In the genomic region with DNA sequence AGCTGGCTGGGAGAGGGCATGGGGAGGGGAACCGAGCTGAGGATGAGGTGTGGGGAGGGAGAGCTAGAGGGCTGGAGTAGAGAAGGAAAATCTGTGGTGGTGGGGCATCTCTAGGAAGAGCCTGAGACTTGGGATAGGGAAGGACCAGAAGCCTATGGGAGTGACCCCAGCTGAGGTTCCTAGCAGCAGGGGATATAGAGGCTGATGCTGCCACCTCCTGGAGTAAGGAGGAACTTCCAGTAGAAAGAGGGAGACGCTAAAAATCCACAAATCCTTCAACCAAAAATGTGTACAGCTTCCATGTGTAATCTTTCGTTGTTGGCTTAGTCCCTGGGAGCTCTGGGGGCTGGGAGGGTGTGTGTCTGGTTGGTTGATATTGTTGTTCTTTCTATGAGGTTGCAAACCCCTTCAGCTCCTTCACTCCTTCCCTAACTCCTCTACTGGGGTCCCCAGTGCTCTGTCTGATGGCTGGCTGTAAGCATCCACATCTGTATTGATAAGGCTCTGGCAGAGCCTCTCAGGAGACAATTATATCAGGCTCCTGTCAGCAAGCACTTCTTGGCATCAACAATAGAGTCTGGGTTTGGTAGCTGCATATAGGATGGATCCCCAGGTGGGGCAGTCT, we compare ENCODE assay signal across 8 mouse cellular contexts. TPM values are rescaled to one million over a fixed set of nuclear protein-coding genes. Genes with fewer than 3 reads are reported as not detected.
DNase-seq lines count a peak whose midpoint lies in the region; ATAC-seq lines count a peak whose summit lies in the region.

No protein-coding gene starts in this region.

- ATAC-seq in activated CD4-positive, CD25-positive, alpha-beta regulatory T cell, adult 4 months = no peak

- DNase-seq in Muller cell, postnatal 12 days (ENCODE audit: inconsistent ontology term) = peak; percentile 31
- peak; percentile 5 for DNase-seq in cerebellum, adult 9-10 months
- peak; percentile 45 to 51 for DNase-seq in frontal cortex, postnatal 25 days (ENCODE audit: low spot score in 2 of 2)
- peak; percentile 5 for DNase-seq in hindlimb bud, embryonic 11.5 days (ENCODE audit: extremely low spot score, low read depth, low spot score)
- peak; percentile 24 to 50 for DNase-seq in layer of hippocampus, postnatal 36 days
- peak; percentile 66 for DNase-seq in lung, postnatal 25 days (ENCODE audit: low spot score)
- DNase-seq in retina, postnatal 7 days (ENCODE audit: low read depth, low spot score) = peak; percentile 42

RNA-seq across cellular contexts. Expression of a gene that starts 3.5 kb away (rescaled TPM):
- total RNA-seq in layer of hippocampus, postnatal 36 days (2021) = under 1 TPM; 0.40 to 0.46 TPM
- under 1 TPM; 0.57 to 0.73 TPM for polyA plus RNA-seq in activated CD4-positive, CD25-positive, alpha-beta regulatory T cell, adult 4 months (2017; shearing (Covaris generic))

RNA-seq across cellular contexts. Expression of a gene that starts 3.6 kb away (rescaled TPM):
- total RNA-seq in layer of hippocampus, postnatal 36 days (2021) = under 1 TPM; 0.38 to 0.80 TPM
- polyA plus RNA-seq in activated CD4-positive, CD25-positive, alpha-beta regulatory T cell, adult 4 months (2017; shearing (Covaris generic)) = 10 to 100 TPM; 46.7 to 71.6 TPM

RNA-seq across cellular contexts. Expression of a gene that starts 29.3 kb away (rescaled TPM):
- total RNA-seq in layer of hippocampus, postnatal 36 days (2021) = 1 to 10 TPM; 1.1 to 1.4 TPM
- 10 to 100 TPM in 1 of 2 experiments, 1 to 10 TPM in 1; 6.8 to 10.8 TPM for polyA plus RNA-seq in activated CD4-positive, CD25-positive, alpha-beta regulatory T cell, adult 4 months (2017; shearing (Covaris generic))

RNA-seq across cellular contexts. Expression of a gene that starts 35.3 kb away (rescaled TPM):
- 1 to 10 TPM; 1.3 TPM for total RNA-seq in layer of hippocampus, postnatal 36 days (2021)
- 10 to 100 TPM; 76.0 to 92.6 TPM for polyA plus RNA-seq in activated CD4-positive, CD25-positive, alpha-beta regulatory T cell, adult 4 months (2017; shearing (Covaris generic))

RNA-seq across cellular contexts. Expression of a gene that starts 53.7 kb away (rescaled TPM):
- total RNA-seq in layer of hippocampus, postnatal 36 days (2021) = 1 to 10 TPM; 1.7 to 2.3 TPM
- 10 to 100 TPM; 42.8 to 58.3 TPM for polyA plus RNA-seq in activated CD4-positive, CD25-positive, alpha-beta regulatory T cell, adult 4 months (2017; shearing (Covaris generic))

Comparison
In these comparisons a context has a peak if more than half of its experiments do, and no peak if none do; other contexts are left out.
1. DNase-seq: peak in every context shown above with its lines; median percentile 66 in lung, postnatal 25 days; 48 in frontal cortex, postnatal 25 days; 42 in retina, postnatal 7 days; 37 in layer of hippocampus, postnatal 36 days; 31 in Muller cell, postnatal 12 days; 5 in cerebellum, adult 9-10 months; 5 in hindlimb bud, embryonic 11.5 days.